Mouse (Mus musculus) gastrocnemius, postnatal 14 days (tissue): ENCODE data around the gene Emc4. TPM values are rescaled to one million over a fixed set of nuclear protein-coding genes. Genes with fewer than 3 reads are reported as not detected.

Experiments
- DNase-seq: peaks from one replicate; pipeline ENCODE4 v3.0.0; 2021; ENCODE audit warnings: mixed read lengths
- intact Hi-C: fragments of 180-260 bp; cut with DNase I; formaldehyde crosslinking; loops from one replicate; pipeline ENCODE4 v1.15.1; 2025; ENCODE audit warnings: low total_unique reads
- total RNA-seq, 2 experiments: library from RNA; stranded (reverse); gene quantifications; 2 replicates each; pipeline ENCODE4 v1.2.3; 2021

Emc4 gene
- total RNA-seq, 2 experiments from 2014 or later, result 67.2 to 71.2 TPM

DNA sequence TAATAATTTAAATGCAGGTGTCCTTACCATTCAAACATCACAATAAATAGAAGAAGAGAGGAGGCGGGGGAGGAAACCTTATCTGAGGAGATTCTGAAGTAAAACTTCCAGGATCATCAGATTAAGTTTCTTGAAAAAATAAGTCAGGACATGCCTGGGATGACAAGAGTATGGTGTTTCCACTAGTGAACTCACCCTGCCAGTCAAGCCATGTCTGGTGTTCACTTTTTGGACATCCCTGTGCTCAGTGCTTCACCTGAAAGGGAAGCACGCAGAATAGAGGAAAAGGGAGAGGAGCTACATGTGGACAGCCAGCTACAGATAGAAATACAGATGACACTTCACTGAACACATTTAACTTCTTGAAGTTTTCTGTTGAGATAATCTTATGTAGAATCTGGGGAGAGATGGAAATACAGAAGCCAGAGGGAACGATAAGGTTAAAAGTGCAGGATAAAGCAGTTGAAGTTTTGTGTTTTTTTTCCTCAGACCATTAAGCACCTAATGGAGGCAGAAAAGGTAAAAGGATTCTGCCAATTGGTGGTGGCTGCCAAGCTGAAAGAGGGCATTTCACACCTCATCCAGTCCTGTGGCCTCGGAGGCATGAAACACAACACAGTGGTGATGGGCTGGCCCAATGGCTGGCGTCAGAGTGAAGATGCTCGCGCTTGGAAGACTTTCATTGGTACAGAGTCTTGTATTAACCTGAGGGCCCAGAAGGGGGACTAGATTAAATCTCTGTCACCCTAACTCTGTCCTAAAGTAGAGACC is 14.0 kb downstream of the Emc4 start:
- DNase-seq, result no peak
- intact Hi-C loops, result no loop called here

GRCm38 (mm10) chr2:112348246-112348645 is 19.6 kb downstream of the Emc4 start:
- intact Hi-C loops, result no loop called here
- no peak for DNase-seq

DNA sequence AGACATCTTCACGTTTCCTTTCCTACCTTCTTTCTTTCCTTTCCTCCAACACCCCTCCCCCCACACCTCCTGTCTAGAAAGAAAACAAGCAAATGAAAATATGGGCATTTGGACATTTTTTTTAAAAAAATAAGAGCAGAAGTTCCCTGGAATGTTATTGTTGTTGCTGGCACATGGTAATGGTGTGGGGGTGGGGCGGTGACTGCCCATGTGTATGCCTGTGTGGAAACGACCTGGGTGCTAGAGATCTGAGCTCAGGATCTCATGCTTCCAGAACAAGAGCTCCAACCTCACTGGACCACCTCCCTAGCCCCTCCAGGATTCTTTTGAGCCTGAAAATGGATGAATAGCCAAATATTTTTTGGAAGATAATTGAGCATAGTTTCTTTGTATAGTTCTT is 26.7 kb downstream of the Emc4 start:
- no peak for DNase-seq
- intact Hi-C loops, result no loop called here

- intact Hi-C loops, result loop anchor here (10.0 kb wide), 1 partner anchor 75 kb away; the partner anchor contains the start of genes Gm21985, Nop10 and Slc12a6
- DNase-seq, result no peak
Measured at GRCm38 (mm10) chr2:112339736-112340135, 28.1 kb downstream of the Emc4 start.

DNA sequence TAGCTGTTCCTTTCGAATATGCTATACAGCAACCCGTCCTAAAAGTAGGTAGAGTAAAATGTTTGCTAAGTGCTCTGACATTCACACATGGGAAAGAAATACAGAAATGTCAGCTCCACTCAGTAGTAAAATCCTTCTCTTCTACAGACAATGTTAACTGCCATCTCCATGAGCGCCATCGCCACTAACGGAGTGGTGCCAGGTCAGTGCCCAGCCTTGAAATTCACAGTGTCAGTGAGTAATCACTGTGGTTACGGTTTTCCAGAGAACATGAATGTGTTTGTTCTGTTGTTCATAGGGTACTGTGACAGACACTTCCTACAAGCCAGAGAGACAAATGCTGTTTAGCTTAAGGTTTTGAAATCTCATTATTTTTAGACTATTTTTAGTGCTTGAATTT is 30.6 kb downstream of the Emc4 start:
- intact Hi-C loops, result loop anchor here (10.0 kb wide), 1 partner anchor 72 kb away; the partner anchor contains the start of genes Gm21985, Nop10 and Slc12a6
- no peak for DNase-seq

- intact Hi-C loops, result loop anchor here (10.0 kb wide), 1 partner anchor 67 kb away; the partner anchor contains the start of genes Gm21985, Nop10 and Slc12a6
- no peak for DNase-seq
Measured at GRCm38 (mm10) chr2:112332051-112332898, 35.6 kb downstream of the Emc4 start.

DNA sequence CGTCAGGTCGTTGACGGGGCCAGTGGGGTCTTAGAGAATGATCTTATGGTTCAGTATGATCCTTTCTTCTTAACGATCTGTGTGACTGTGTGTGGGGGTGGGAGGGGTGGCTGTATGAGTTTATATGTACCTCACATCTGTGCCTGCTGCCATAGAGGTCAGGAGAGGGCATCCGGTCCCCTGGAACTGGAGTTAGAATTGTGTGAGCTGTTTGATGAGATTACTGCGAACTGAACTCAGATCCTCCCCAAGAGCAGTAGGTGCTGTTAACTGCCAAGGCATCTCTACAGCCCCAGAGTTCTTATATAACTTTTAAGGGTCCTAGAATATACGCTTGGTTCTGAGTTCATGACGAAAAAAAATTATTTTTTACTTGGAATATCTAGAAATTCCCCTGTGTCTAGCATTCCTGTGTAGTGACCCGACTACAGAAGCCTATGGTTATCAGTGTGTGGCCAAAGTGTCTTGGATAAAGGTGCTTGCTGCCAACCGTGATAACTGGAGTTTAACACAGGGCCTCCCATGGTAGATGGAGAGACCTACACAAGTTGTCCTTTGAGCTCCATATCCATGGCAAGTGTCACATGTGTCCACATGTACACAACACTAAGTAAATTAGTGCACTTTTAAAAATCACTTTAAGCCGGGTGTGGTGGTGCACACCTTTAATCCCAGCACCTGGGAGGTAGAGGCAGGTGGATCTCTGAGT is 39.6 kb downstream of the Emc4 start:
- intact Hi-C loops, result no loop called here
- DNase-seq, result no peak

DNA sequence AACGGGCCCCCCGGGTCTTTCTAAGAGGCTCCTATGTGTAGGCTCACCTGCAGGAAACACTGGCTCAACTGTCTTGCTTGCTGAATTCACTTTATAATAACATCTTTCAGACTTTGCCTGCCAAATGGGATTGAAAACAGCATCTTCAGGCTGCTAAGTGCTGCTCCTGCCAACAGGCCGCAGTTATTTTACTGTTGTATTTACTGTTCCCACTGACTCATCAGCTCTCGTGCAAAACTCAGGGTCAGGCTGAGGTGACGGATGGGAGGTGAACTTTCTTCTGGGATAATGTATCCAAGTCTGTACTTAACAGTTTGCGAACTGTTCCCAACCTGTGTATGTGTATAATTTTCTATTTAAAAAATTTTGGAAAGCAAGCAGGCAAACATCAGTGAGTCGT is 48.9 kb downstream of the Emc4 start:
- DNase-seq, result peak; percentile 22
- intact Hi-C loops, result no loop called here

DNA sequence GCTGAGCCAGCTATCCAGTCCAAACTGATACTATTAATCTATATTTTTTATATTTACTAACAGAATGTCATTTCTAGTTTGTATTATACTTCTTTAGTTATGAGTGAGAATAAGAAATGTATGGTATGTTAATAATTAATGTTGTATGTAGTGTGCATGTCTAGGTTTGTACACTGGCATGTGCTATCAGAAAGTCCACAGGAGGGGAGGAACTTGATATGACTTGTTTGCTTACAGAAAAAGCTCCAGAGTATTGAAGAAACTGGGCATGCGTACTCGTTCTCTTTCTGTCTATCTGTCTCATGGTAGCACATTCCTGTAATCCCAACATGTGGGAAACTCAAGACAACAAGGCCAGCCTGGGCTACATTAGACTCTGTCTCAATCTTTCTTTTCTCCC is 49.6 kb downstream of the Emc4 start:
- intact Hi-C loops, result no loop called here
- DNase-seq, result no peak

- intact Hi-C loops, result no loop called here
- DNase-seq, result no peak
Measured at GRCm38 (mm10) chr2:112315638-112316037, 52.2 kb downstream of the Emc4 start.

Other genes starting within 250 kb of the Emc4 start
- not detected for gene Olfr1316, start 233.1 kb downstream of the Emc4 start, total RNA-seq
- not detected for gene Olfr1317, start 227.7 kb downstream of the Emc4 start, total RNA-seq
- not detected for gene Olfr1318, start 213.8 kb downstream of the Emc4 start, total RNA-seq
- gene Lpcat4, start 128.6 kb downstream of the Emc4 start, total RNA-seq, result 1 to 10 TPM; 1.7 to 2.2 TPM
- gene Nutm1, start 108.7 kb downstream of the Emc4 start, total RNA-seq, result not detected
- 10 to 100 TPM; 57.7 to 59.7 TPM for gene Nop10, start 106.1 kb downstream of the Emc4 start, total RNA-seq
- 10 to 100 TPM; 20.4 to 25.2 TPM for gene Slc12a6, start 102.2 kb downstream of the Emc4 start, total RNA-seq
- under 1 TPM; 0.71 to 0.84 TPM for gene Gm21985, start 101.7 kb downstream of the Emc4 start, total RNA-seq
- gene Katnbl1, start 11.2 kb upstream of the Emc4 start, total RNA-seq, result 1 to 10 TPM; 4.3 to 5.1 TPM
- 10 to 100 TPM; 12.3 to 12.8 TPM for gene Emc7, start 87.0 kb upstream of the Emc4 start, total RNA-seq
- gene Chrm5, start 112.7 kb upstream of the Emc4 start, total RNA-seq, result not detected
- gene Aven, start 124.9 kb upstream of the Emc4 start, total RNA-seq, result 10 to 100 TPM; 15.8 to 23.6 TPM